Mouse (Mus musculus): ENCODE measurements at regions not wholly inside any gene's neighbourhood (a gene's known extent, or its start where the extent isn't known, plus 50 kb on each side); places are given as distances from the start of the nearest gene placed in this dataset.

GRCm38 (mm10) chr10:38147421-38147820 is 674.2 kb downstream of the Rfpl4b start:
- WGBS: 73% methylated on average over 2 of the region's 2 CpGs
- no peaks in the 10 kb centered on the region for H3K27me3 ChIP-seq (replicated peaks)
- no peaks in the 10 kb centered on the region for H3K4me1 ChIP-seq (replicated peaks)
- H3K27ac ChIP-seq: no peak overlapping the region
- H3K9me3 ChIP-seq: no peaks in the 10 kb centered on the region
- no peak overlapping the region for H3K9ac ChIP-seq
- no peaks in the 10 kb centered on the region for H3K36me3 ChIP-seq
- no peak for ATAC-seq
- no peak overlapping the region for H3K4me3 ChIP-seq (replicated peaks)
- no peak overlapping the region for H3K4me2 ChIP-seq (replicated peaks)

GRCm38 (mm10) chr10:38139196-38139595 is 682.4 kb downstream of the Rfpl4b start:
- no peak for ATAC-seq
- H3K4me1 ChIP-seq (replicated peaks): no peaks in the 10 kb centered on the region

GRCm38 (mm10) chr10:38121911-38122573 is 699.5 kb downstream of the Rfpl4b start:
- no peaks in the 10 kb centered on the region for H3K36me3 ChIP-seq

More at GRCm38 (mm10) chr10:38139196-38139595, 682.4 kb downstream of the Rfpl4b start:
- Histone ChIP-seq H3K9ac (no peak overlapping the region), H3K27ac (no peak overlapping the region), H3K27me3 (replicated peaks) (no peaks in the 10 kb centered on the region), H3K9me3 (no peaks in the 10 kb centered on the region), H3K36me3 (no peaks in the 10 kb centered on the region), H3K4me3 (replicated peaks) (no peak overlapping the region), H3K4me2 (replicated peaks) (no peak overlapping the region)

DNA sequence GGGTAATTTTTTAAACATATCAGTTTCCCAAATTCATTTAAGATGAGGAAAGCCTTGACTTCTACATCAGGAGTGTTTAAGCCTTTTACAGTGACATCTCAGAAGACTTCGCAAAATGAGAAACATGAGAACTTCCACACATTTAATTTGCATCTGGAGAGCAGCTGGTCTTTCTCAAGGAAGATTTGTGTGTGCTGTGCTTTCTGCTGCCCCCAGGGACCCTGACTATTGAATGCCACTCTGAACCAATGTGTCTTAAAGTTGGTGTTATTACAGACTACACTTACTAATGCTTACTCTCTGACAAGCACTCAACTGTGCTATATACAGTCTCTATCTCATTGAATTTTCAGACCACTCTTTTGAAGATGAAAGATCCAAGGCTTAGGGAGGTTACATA is 703.0 kb downstream of the Rfpl4b start:
- Histone ChIP-seq H3K9ac (no peak overlapping the region), H3K4me1 (replicated peaks) (no peaks in the 10 kb centered on the region), H3K4me3 (replicated peaks) (no peak overlapping the region), H3K36me3 (no peaks in the 10 kb centered on the region), H3K9me3 (no peaks in the 10 kb centered on the region), H3K27ac (no peak overlapping the region), H3K27me3 (replicated peaks) (no peaks in the 10 kb centered on the region), H3K4me2 (replicated peaks) (no peak overlapping the region)
- WGBS: 57% methylated on average over 1 of the region's 1 CpGs
- ATAC-seq: no peak

More at GRCm38 (mm10) chr10:38121911-38122573, 699.5 kb downstream of the Rfpl4b start:
- Histone ChIP-seq H3K4me3 (replicated peaks) (no peak overlapping the region), H3K9me3 (no peaks in the 10 kb centered on the region), H3K27ac (no peak overlapping the region), H3K4me1 (replicated peaks) (no peaks in the 10 kb centered on the region), H3K27me3 (replicated peaks) (no peaks in the 10 kb centered on the region), H3K4me2 (replicated peaks) (no peak overlapping the region), H3K9ac (no peak overlapping the region)
- WGBS: 58% methylated on average over 3 of the region's 3 CpGs
- ATAC-seq: no peak

DNA sequence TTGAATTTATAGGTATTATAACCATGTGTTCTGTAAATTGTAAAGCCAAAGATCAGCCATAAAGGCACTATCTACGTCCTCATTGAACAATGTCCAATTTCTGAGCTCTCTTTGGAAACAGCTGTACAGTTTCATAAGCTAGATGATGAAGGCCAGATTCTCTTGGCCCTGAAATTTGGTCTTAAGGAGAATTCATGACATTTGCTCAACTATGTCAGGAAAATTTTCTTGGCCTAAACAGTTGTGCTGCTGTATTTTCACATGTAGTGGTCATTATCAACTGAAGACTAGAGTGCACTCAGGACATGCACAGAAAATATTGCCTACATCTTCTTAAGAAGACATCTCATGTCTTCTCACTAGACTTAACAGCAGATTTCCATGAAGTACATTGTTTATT is 705.1 kb downstream of the Rfpl4b start:
- H3K9ac ChIP-seq: no peak overlapping the region
- H3K4me1 ChIP-seq (replicated peaks): no peaks in the 10 kb centered on the region
- H3K27me3 ChIP-seq (replicated peaks): no peaks in the 10 kb centered on the region
- no peak for ATAC-seq
- no peak overlapping the region for H3K27ac ChIP-seq
- no peaks in the 10 kb centered on the region for H3K36me3 ChIP-seq
- 54% methylated on average over 1 of the region's 1 CpGs for WGBS
- no peak overlapping the region for H3K4me2 ChIP-seq (replicated peaks)
- no peaks in the 10 kb centered on the region for H3K9me3 ChIP-seq
- H3K4me3 ChIP-seq (replicated peaks): no peak overlapping the region

DNA sequence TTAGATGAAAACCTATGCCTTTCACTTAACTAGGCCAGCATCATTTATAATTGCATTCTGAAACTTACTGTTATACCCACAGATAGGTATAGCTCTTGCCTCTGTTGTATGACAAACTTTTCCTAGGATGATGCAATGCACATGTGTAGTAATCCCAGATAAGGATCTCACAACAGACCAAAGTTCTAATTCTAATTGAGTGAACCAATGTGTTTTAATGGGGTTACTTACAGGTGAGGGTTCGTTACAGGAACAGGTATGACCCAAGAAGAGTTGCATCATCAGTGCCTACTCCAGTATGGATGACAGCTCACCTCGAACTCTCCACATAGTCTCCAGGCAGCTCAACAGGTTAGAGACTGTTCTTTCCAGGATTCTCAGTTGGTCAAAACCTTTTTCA is 707.4 kb downstream of the Rfpl4b start:
- no peaks in the 10 kb centered on the region for H3K36me3 ChIP-seq
- H3K9ac ChIP-seq: no peak overlapping the region
- no peaks in the 10 kb centered on the region for H3K4me1 ChIP-seq (replicated peaks)
- no peaks in the 10 kb centered on the region for H3K9me3 ChIP-seq
- H3K27me3 ChIP-seq (replicated peaks): no peaks in the 10 kb centered on the region
- H3K4me2 ChIP-seq (replicated peaks): no peak overlapping the region
- H3K27ac ChIP-seq: no peak overlapping the region
- H3K4me3 ChIP-seq (replicated peaks): no peak overlapping the region
- no peak for ATAC-seq
- WGBS: 82% methylated on average over 2 of the region's 2 CpGs

- whole genome bisulfite sequencing: 93% methylated on average over 6 of the region's 6 CpGs
Observed at GRCm38 (mm10) chr10:38108591-38108990, 713.0 kb downstream of the Rfpl4b start.

GRCm38 (mm10) chr10:38103570-38103969 is 718.0 kb downstream of the Rfpl4b start:
- no peaks in the 10 kb centered on the region for H3K27me3 ChIP-seq (replicated peaks)
- 58% methylated on average over 1 of the region's 1 CpGs for WGBS
- H3K36me3 ChIP-seq: no peaks in the 10 kb centered on the region
- H3K4me1 ChIP-seq (replicated peaks): no peaks in the 10 kb centered on the region
- H3K4me3 ChIP-seq (replicated peaks): no peak overlapping the region
- no peak overlapping the region for H3K4me2 ChIP-seq (replicated peaks)
- H3K9me3 ChIP-seq: no peaks in the 10 kb centered on the region
- no peak overlapping the region for H3K27ac ChIP-seq
- H3K9ac ChIP-seq: no peak overlapping the region
- no peak for ATAC-seq

More at GRCm38 (mm10) chr10:38108591-38108990, 713.0 kb downstream of the Rfpl4b start:
- Histone ChIP-seq H3K4me3 (replicated peaks) (no peak overlapping the region), H3K9me3 (no peaks in the 10 kb centered on the region), H3K36me3 (no peaks in the 10 kb centered on the region), H3K9ac (no peak overlapping the region), H3K4me1 (replicated peaks) (no peaks in the 10 kb centered on the region), H3K27ac (no peak overlapping the region), H3K4me2 (replicated peaks) (no peak overlapping the region), H3K27me3 (replicated peaks) (no peaks in the 10 kb centered on the region)
- no peak for ATAC-seq

DNA sequence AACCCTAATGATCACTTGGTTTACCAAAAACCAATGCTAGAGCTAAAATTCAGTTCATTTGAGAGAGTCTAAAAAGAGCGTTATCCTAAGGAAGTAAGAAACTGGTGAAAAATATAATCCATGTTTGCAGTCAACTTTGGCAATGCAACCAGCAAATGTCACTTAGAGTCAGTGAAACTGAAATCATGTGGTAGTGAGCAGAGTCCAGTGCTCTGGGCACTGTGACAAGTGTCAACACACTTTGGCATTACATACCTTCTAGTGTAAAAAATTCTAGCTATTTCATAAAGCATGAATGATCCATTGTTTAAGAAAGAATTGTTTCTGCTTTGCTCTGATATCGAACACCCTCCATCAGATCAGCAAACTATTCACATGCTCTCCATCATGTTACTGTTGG is 743.1 kb downstream of the Rfpl4b start:
- Histone ChIP-seq H3K9me3 (no peaks in the 10 kb centered on the region), H3K27ac (no peak overlapping the region), H3K27me3 (replicated peaks) (no peaks in the 10 kb centered on the region), H3K4me3 (replicated peaks) (no peak overlapping the region), H3K9ac (no peak overlapping the region), H3K4me2 (replicated peaks) (no peak overlapping the region), H3K4me1 (replicated peaks) (no peaks in the 10 kb centered on the region), H3K36me3 (no peaks in the 10 kb centered on the region)
- 87% methylated on average over 2 of the region's 2 CpGs for WGBS
- ATAC-seq: no peak

GRCm38 (mm10) chr10:38072394-38072793 is 749.2 kb downstream of the Rfpl4b start:
- H3K4me2 ChIP-seq (replicated peaks): no peak overlapping the region
- H3K36me3 ChIP-seq: no peaks in the 10 kb centered on the region
- no peak overlapping the region for H3K9ac ChIP-seq
- no peak overlapping the region for H3K4me3 ChIP-seq (replicated peaks)
- H3K27me3 ChIP-seq (replicated peaks): no peaks in the 10 kb centered on the region
- H3K4me1 ChIP-seq (replicated peaks): no peaks in the 10 kb centered on the region
- no peaks in the 10 kb centered on the region for H3K9me3 ChIP-seq
- 56% methylated on average over 1 of the region's 1 CpGs for WGBS
- ATAC-seq: no peak
- H3K27ac ChIP-seq: no peak overlapping the region

DNA sequence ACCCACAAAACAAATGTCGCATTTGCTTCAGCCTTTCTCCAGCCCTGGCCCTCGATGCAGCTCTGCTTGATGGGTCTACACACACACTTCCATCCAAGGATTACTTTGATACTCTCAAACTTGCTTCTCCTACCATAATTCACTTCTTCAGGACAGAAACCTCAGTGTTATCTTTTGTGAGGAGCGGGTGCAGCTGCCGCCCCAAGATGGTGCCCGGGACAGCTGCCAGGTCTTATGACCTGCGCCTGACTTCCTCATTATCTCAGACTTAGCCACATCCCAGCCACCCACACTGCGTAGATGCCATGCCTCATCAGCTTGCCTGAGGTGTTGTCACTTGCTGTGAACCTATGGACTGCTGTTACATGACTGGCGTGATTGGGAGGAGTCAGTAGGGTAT is 762.5 kb downstream of the Rfpl4b start:
- H3K27me3 ChIP-seq (replicated peaks): no peaks in the 10 kb centered on the region
- H3K9ac ChIP-seq: no peak overlapping the region
- no peak for ATAC-seq
- 89% methylated on average over 8 of the region's 8 CpGs for WGBS
- H3K27ac ChIP-seq: no peak overlapping the region
- no peaks in the 10 kb centered on the region for H3K36me3 ChIP-seq
- no peaks in the 10 kb centered on the region for H3K9me3 ChIP-seq
- no peaks in the 10 kb centered on the region for H3K4me1 ChIP-seq (replicated peaks)
- no peak overlapping the region for H3K4me2 ChIP-seq (replicated peaks)
- no peak overlapping the region for H3K4me3 ChIP-seq (replicated peaks)

- Histone ChIP-seq H3K4me2 (replicated peaks) (no peak overlapping the region), H3K4me3 (replicated peaks) (no peak overlapping the region), H3K27ac (no peak overlapping the region), H3K9ac (no peak overlapping the region), H3K36me3 (no peaks in the 10 kb centered on the region), H3K27me3 (replicated peaks) (no peaks in the 10 kb centered on the region), H3K9me3 (no peaks in the 10 kb centered on the region), H3K4me1 (replicated peaks) (no peaks in the 10 kb centered on the region)
- 71% methylated on average over 2 of the region's 2 CpGs for WGBS
- no peak for ATAC-seq
Observed at GRCm38 (mm10) chr10:38010452-38010851, 811.1 kb downstream of the Rfpl4b start.

DNA sequence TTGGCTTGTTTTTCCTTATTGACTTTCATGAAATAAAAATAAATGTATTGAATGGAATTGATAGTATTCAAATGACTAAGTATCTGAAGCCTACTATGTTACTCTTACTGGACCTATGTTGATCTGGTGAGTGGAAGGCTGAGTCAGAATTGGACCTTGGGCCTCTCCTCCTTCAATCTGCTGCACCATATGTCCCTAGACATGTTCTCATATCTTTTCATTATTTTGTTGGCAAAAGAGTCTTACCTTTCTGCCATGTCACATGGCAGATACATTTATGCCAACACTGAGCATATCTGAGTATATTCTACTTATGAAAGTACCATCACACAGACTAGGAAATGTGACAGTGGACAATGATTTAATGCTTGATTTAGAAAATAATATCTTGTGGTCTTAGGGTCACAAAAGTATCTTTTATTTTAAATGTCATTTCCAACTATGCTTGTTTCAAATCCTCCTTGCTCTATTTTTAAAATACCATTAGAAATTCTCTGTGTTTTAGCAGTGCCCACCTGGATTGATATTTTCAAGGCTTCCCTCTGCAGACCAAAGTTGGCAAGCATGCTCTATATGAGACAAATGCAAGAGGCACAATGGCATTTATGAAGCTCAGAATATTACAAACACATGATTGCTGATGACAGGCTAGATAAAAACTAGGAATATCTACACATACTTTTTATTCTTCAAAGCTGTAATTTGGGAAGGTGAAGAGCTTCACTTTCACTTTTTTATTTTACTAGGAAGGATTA is 825.7 kb downstream of the Rfpl4b start:
- no peak overlapping the region for H3K9ac ChIP-seq
- H3K27ac ChIP-seq: no peak overlapping the region
- no peaks in the 10 kb centered on the region for H3K4me1 ChIP-seq (replicated peaks)
- H3K27me3 ChIP-seq (replicated peaks): no peaks in the 10 kb centered on the region
- no peaks in the 10 kb centered on the region for H3K36me3 ChIP-seq
- ATAC-seq: no peak
- no peak overlapping the region for H3K4me3 ChIP-seq (replicated peaks)
- H3K9me3 ChIP-seq: no peaks in the 10 kb centered on the region
- H3K4me2 ChIP-seq (replicated peaks): no peak overlapping the region

All from intestine, embryonic 15.5 days (tissue).